Mouse (Mus musculus) CH12.LX (cell line): ENCODE data around the gene Aff1.

Experiments
- POLR2A ChIP-seq: IDR thresholded peaks from 2 replicates; pipeline ENCODE4 v1.6.1; 2011; ENCODE audit warnings: low read depth, mild to moderate bottlenecking, improper control_type of control experiment, low read length
- USF1 ChIP-seq: IDR thresholded peaks from 2 replicates; pipeline ENCODE4 v1.6.1; 2014; ENCODE audit warnings: low read depth, mild to moderate bottlenecking, inconsistent platforms, low read length, improper control_type of control experiment

DNA sequence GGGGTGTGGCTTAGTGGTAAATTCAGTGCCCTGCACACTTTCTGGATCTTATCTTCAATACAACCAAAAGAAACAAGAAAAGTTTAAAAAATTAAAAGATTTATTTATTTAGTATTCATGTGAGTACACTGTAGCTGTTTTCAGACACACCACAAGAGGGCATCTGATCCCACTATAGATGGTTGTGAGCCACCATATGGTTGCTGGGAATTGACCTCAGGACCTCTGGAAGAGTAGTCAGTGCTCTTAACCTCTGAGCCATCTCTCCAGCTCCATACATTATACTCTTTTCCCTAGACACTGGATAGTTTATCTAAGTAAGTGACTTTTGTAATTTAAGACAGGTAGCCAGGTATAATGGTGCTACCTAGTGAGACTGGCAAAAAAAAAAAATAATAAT lies 1.0 kb upstream of the Aff1 start:
- TF ChIP-seq USF1: no peak
- no peak for TF ChIP-seq POLR2A
